Mouse (Mus musculus) left cerebral cortex, adult 11 months (tissue): ENCODE measurements around the gene Rhox4a.
"Not testable (repeated sequence)": the region's sequence is repeated elsewhere in the genome, so short reads cannot be mapped to it uniquely, and the experiment has no call there.

ENCODE experiments used
- DNase-seq: peaks from one replicate; pipeline ENCODE4 v3.0.0; 2022; ENCODE audit warnings: low spot score

Gene Rhox4a

GRCm38 (mm10) chrX:37265038-37265437, at the start of gene Rhox4a:
Gene Rhox4a, plus strand, starts transcription at chrX:37265338.
- DNase-seq, result not testable (repeated sequence)

DNA sequence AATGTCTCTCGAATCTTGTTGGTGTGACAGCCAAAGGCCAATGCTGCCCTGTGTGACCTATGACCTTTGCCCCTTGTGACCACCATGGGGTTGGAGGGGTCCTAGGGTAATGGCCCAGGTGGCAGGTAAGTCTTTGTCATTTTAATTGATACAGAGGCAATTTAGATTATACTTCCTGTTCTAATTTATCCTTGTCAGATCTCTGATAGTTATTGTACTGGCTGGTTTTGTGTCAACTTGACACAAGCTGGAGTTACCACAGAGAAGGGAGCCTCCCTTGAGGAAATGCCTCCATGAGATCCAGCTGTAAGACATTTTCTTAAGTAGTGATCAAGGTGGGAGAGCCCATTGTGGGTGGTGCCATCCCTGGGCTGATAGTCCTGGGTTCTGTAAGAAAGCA, 43.0 kb upstream of the Rhox4a start, which contains the start of gene Rhox1:
Rhox1 (minus strand) TSS at position 101 of the 400 bp plus-strand sequence.
- not testable (repeated sequence) for DNase-seq

GRCm38 (mm10) chrX:37244676-37245075, 20.5 kb upstream of the Rhox4a start, which contains the start of gene Rhox2a:
Gene Rhox2a, plus strand, starts transcription at chrX:37244976.
- not testable (repeated sequence) for DNase-seq

GRCm38 (mm10) chrX:37249619-37250018, 15.5 kb upstream of the Rhox4a start, which contains the start of gene Rhox3a:
Gene Rhox3a, plus strand, starts transcription at chrX:37249919.
- not testable (repeated sequence) for DNase-seq
